Mouse (Mus musculus): ENCODE data around the gene Gm10409.
"Not testable (repeated sequence)": the region's sequence is repeated elsewhere in the genome, so short reads cannot be mapped to it uniquely, and the experiment has no call there.

Gm10409 gene

GRCm38 (mm10) chr14:3412314-3412713, at the start of gene Gm10409:
TSS of gene Gm10409 (plus strand) at chr14:3412614.
- DNase-seq (ENCODE audit: low read depth) = not testable (repeated sequence)

DNA sequence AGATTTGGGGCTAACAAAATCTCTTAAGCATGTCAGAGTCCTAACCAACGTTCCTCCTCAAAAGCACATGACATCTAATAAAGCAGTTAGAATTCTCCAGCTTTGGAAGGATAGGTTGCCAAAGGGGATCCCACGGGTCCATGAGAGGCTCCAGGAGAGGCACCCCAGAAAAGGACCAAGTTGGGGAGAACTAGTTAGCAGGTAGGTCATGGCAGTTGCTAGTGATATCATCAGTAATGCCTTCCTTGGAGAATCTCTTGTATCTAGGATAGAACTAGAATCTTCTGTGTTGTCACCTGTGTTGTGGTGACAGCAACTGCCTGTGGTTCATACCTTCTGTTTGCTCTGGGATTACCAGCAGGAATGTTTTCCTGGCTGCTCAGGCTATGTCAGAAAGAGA, 17.6 kb upstream of the Gm10409 start, which contains the start of gene Gm10413:
Gm10413 (plus strand) TSS at position 301 of the 400 bp plus-strand sequence.
- not testable (repeated sequence) for DNase-seq (ENCODE audit: low read depth)

- DNase-seq (ENCODE audit: low read depth) = not testable (repeated sequence)
These were observed 15.4 kb downstream of the Gm10409 start, which contains the start of gene Gm3005 for GRCm38 (mm10) chr14:3427803-3428202. TSS of gene Gm3005 (plus strand) at chr14:3428103.

GRCm38 (mm10) chr14:3449079-3449478, 36.7 kb downstream of the Gm10409 start, which contains the start of gene Gm10408:
TSS of gene Gm10408 (plus strand) at chr14:3449379.
- not testable (repeated sequence) for DNase-seq (ENCODE audit: low read depth)
